Mouse (Mus musculus) ES-Bruce4 (cell line): Measurements from ENCODE around the gene Tes3-ps. TPM values are rescaled to one million over a fixed set of nuclear protein-coding genes. Genes with fewer than 3 reads are reported as not detected.

Experiments used
- H3K27ac ChIP-seq: 2 replicates; pipeline ENCODE4 v1.5.1; 2012; ENCODE audit warnings: low read length, inconsistent platforms; ENCODE audit not compliant: insufficient read depth
- H3K27me3 ChIP-seq: 2 replicates; pipeline ENCODE4 v1.6.1; 2012; ENCODE audit warnings: mild to moderate bottlenecking, low read length, inconsistent platforms; ENCODE audit not compliant: control insufficient read depth, poor library complexity, insufficient read depth, severe bottlenecking
- H3K36me3 ChIP-seq: 2 replicates; pipeline ENCODE4 v1.6.1; 2012; ENCODE audit warnings: inconsistent platforms, mild to moderate bottlenecking, low read length, moderate library complexity; ENCODE audit not compliant: control insufficient read depth, poor library complexity, insufficient read depth, severe bottlenecking
- H3K4me1 ChIP-seq: one replicate; pipeline ENCODE4 v1.8.1; 2011; ENCODE audit warnings: low read length; ENCODE audit not compliant: control insufficient read depth, insufficient read depth
- H3K4me3 ChIP-seq: 2 replicates; pipeline ENCODE4 v1.5.1; 2011; ENCODE audit warnings: low read depth, mild to moderate bottlenecking, low read length
- H3K9ac ChIP-seq: 2 replicates; pipeline ENCODE4 v1.6.1; 2012; ENCODE audit warnings: low read depth, mild to moderate bottlenecking, inconsistent platforms; ENCODE audit not compliant: poor library complexity, severe bottlenecking
- H3K9me3 ChIP-seq: replicated peaks from 2 replicates; pipeline ENCODE4 v1.6.1; 2012; ENCODE audit warnings: mild to moderate bottlenecking, low read length, inconsistent platforms; ENCODE audit not compliant: control insufficient read depth, poor library complexity, insufficient read depth, severe bottlenecking
- CTCF ChIP-seq: IDR thresholded peaks from one replicate; pipeline ENCODE4 v1.8.1; 2011; ENCODE audit warnings: low read depth, low read length
- EP300 ChIP-seq: IDR thresholded peaks from 2 replicates; pipeline ENCODE4 v1.6.1; 2011; ENCODE audit warnings: low read depth, low read length; ENCODE audit not compliant: insufficient read depth
- POLR2A ChIP-seq: IDR thresholded peaks from one replicate; pipeline ENCODE4 v1.8.1; 2011; ENCODE audit warnings: low read length; ENCODE audit not compliant: insufficient read depth
- polyA plus RNA-seq: library from polyadenylated mRNA; stranded (reverse); fragments of >200 nt; gene quantifications from 2 replicates; pipeline ENCODE4 v1.2.4, GENCODE M21; 2011; ENCODE audit warnings: low read depth; ENCODE audit not compliant: missing spikeins, insufficient read depth, insufficient read length

Tes3-ps gene
- polyA plus RNA-seq, 1 experiment, result 5.4 TPM

- no peaks in the 10 kb centered on the region for H3K4me1 ChIP-seq
- no peak overlapping the region for H3K4me3 ChIP-seq
- no peaks in the 10 kb centered on the region for H3K9me3 ChIP-seq
- H3K9ac ChIP-seq, result no peak overlapping the region
- peaks cover 29% of the 10 kb centered on the region for H3K36me3 ChIP-seq
- TF ChIP-seq CTCF (no peak), POLR2A (no peak), EP300 (no peak)
- H3K27ac ChIP-seq, result no peak overlapping the region
- H3K27me3 ChIP-seq, result no peaks in the 10 kb centered on the region
Measured at GRCm38 (mm10) chr13:49461458-49462132, 31.5 kb upstream of the Tes3-ps start.

- H3K27me3 ChIP-seq, result no peaks in the 10 kb centered on the region
- H3K4me1 ChIP-seq, result no peaks in the 10 kb centered on the region
- peaks cover 29% of the 10 kb centered on the region for H3K36me3 ChIP-seq
- no peak overlapping the region for H3K4me3 ChIP-seq
- H3K9me3 ChIP-seq, result no peaks in the 10 kb centered on the region
- no peak overlapping the region for H3K9ac ChIP-seq
- no peak overlapping the region for H3K27ac ChIP-seq
- TF ChIP-seq POLR2A, result no peak
- TF ChIP-seq CTCF, result no peak
- no peak for TF ChIP-seq EP300
Measured at GRCm38 (mm10) chr13:49462921-49463320, 30.2 kb upstream of the Tes3-ps start.

DNA sequence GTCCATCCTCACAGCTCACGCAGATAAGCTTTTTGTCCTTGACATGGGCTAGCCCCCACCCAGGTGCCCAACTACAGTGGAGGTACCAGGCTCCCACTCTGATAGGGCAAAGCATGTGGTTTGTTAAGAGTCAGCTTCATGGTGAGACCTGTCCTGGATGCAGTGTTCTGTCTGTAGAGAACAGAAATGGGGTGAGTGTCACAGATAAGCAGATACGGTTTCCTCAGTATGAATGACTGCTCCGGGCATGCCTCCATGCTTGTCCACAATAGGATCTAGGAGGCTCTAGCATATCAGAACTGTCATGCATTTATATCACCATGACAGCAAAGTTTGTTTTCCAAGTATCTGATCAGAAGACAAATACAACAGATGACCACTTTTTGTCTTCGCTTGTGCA lies 27.2 kb upstream of the Tes3-ps start:
- H3K4me3 ChIP-seq, result no peak overlapping the region
- no peaks in the 10 kb centered on the region for H3K9me3 ChIP-seq
- H3K4me1 ChIP-seq, result no peaks in the 10 kb centered on the region
- H3K27me3 ChIP-seq, result no peaks in the 10 kb centered on the region
- H3K9ac ChIP-seq, result no peak overlapping the region
- no peak overlapping the region for H3K27ac ChIP-seq
- TF ChIP-seq EP300, result no peak
- TF ChIP-seq CTCF, result no peak
- TF ChIP-seq POLR2A, result no peak
- H3K36me3 ChIP-seq, result peaks cover 23% of the 10 kb centered on the region

DNA sequence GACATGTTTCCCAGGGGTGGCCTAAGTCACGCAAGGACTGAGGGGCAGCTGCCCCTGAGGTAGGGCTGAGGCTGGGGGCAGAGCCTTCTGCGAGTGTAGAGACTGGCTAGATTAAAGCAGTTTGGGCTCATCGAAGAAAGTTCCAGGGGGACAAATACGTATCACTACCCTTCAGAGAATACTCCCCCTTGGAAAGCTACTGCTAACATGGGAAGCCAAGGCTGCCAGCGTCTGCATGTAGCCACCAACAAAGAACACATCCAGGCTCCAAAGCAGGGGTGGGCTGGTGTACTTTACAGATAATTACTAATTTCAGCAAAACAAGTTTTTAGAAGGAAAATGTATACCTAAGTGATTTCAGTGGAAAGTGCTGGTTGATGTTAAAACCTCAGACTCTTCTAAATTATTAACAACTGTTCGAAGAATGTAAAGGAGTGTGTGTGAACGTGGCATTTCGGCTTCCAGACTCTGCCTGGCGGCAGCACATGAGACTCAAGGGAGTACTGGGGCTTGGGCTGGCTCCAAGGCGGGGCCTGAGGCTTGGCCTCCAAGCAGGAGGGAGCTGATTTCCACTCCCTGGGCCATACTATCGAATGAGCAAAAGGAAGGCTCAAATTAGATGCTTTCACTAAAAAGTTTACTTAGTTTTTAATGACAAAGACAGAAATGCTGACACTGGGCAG lies 26.6 kb upstream of the Tes3-ps start:
- peaks cover 20% of the 10 kb centered on the region for H3K36me3 ChIP-seq

GRCm38 (mm10) chr13:49467585-49467984 lies 25.5 kb upstream of the Tes3-ps start:
- H3K4me1 ChIP-seq, result no peaks in the 10 kb centered on the region
- H3K27ac ChIP-seq, result no peak overlapping the region
- no peak for TF ChIP-seq EP300
- no peak overlapping the region for H3K4me3 ChIP-seq
- H3K9me3 ChIP-seq, result no peaks in the 10 kb centered on the region
- no peak overlapping the region for H3K9ac ChIP-seq
- no peaks in the 10 kb centered on the region for H3K27me3 ChIP-seq
- H3K36me3 ChIP-seq, result peaks cover 16% of the 10 kb centered on the region

More for the DNA sequence above, 26.6 kb upstream of the Tes3-ps start:
- H3K9ac ChIP-seq, result no peak overlapping the region
- no peak overlapping the region for H3K27ac ChIP-seq
- H3K4me1 ChIP-seq, result no peaks in the 10 kb centered on the region
- H3K4me3 ChIP-seq, result no peak overlapping the region
- H3K9me3 ChIP-seq, result no peaks in the 10 kb centered on the region
- no peak for TF ChIP-seq EP300
- TF ChIP-seq POLR2A, result no peak
- TF ChIP-seq CTCF, result no peak
- no peaks in the 10 kb centered on the region for H3K27me3 ChIP-seq

DNA sequence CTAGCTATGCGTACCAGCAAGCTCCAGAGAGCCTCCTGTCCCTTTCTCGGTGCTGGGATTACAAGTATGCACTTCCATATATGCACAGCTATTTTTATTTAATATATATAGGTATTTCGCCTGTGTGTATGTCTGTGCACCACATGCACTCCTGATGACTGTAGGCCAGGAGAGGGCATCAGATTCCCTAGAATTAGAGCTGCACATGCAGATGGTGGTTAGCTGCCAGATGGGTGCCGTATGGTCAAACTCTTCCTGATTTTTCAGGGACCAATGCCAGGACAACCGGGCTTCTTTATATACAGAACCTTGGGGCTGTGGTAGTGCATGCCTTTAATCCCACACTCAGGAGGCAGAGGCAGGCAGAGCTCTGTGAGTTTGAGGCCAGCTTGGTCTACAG lies 24.1 kb upstream of the Tes3-ps start:
- H3K36me3 ChIP-seq, result peaks cover 8% of the 10 kb centered on the region; the same call in 1 of the 2 replicates
- no peak for TF ChIP-seq CTCF
- no peak for TF ChIP-seq EP300
- no peak for TF ChIP-seq POLR2A

More for the DNA sequence above, 24.1 kb upstream of the Tes3-ps start:
- H3K4me3 ChIP-seq, result no peak overlapping the region
- no peaks in the 10 kb centered on the region for H3K9me3 ChIP-seq
- H3K4me1 ChIP-seq, result no peaks in the 10 kb centered on the region
- no peaks in the 10 kb centered on the region for H3K27me3 ChIP-seq
- no peak overlapping the region for H3K27ac ChIP-seq
- H3K9ac ChIP-seq, result no peak overlapping the region
